Mouse (Mus musculus) lung, embryonic 15.5 days (tissue): Measurements from ENCODE around the gene Slc25a43. TPM values are rescaled to one million over a fixed set of nuclear protein-coding genes. Genes with fewer than 3 reads are reported as not detected.

Experiments used
- ATAC-seq: fragments of 200-750 bp; cut with Nextera tagmentation; 2 replicates; pipeline ENCODE4 v1.8.0; 2017; ENCODE audit warnings: moderate number of reproducible peaks, borderline replicate concordance; ENCODE audit not compliant: low FRiP score, low TSS enrichment; ENCODE audit errors: extremely low read depth
- H3K27ac ChIP-seq: fragments of 300-500 bp; sonication (generic); 2 replicates; pipeline ENCODE4 v1.5.1; 2015; ENCODE audit warnings: moderate library complexity, mild to moderate bottlenecking, inconsistent platforms
- H3K27me3 ChIP-seq: fragments of 300-500 bp; sonication (generic); 2 replicates; pipeline ENCODE4 v1.6.1; 2015; ENCODE audit warnings: inconsistent platforms
- H3K36me3 ChIP-seq: fragments of 300-500 bp; sonication (generic); 2 replicates; pipeline ENCODE4 v1.6.1; 2015; ENCODE audit warnings: inconsistent platforms
- H3K4me1 ChIP-seq: fragments of 300-500 bp; sonication (generic); 2 replicates; pipeline ENCODE4 v1.6.1; 2015; ENCODE audit warnings: inconsistent platforms
- H3K4me2 ChIP-seq: fragments of 300-500 bp; sonication (generic); 2 replicates; pipeline ENCODE4 v1.6.1; 2015; ENCODE audit warnings: inconsistent platforms, mild to moderate bottlenecking, moderate library complexity
- H3K4me3 ChIP-seq: fragments of 300-500 bp; sonication (generic); 2 replicates; pipeline ENCODE4 v1.5.1; 2015; ENCODE audit warnings: mild to moderate bottlenecking, inconsistent platforms
- H3K9ac ChIP-seq: fragments of 300-500 bp; sonication (generic); 2 replicates; pipeline ENCODE4 v1.6.1; 2015; ENCODE audit warnings: inconsistent platforms
- H3K9me3 ChIP-seq: fragments of 300-500 bp; sonication (generic); 2 replicates; pipeline ENCODE4 v1.6.1; 2016; ENCODE audit warnings: inconsistent platforms
- WGBS: fragments of 180-500 bp; shearing (Covaris S2); methylation state at CpG from one replicate; pipeline ENCODE4 v1.1.7; 2015; 5-methylcytosine and 5-hydroxymethylcytosine counted together
- polyA plus RNA-seq: library from polyadenylated mRNA; unstranded; fragments of >200 nt; fragmentation: Nextera tagmentation; extraction: Ambion mirVana; gene quantifications from 2 replicates; pipeline ENCODE4 v1.2.1, GENCODE M21; 2015

Gene Slc25a43
- polyA plus RNA-seq, 1 experiment from 2014 or later: 2.2 TPM

- Histone ChIP-seq H3K4me3 (no peak overlapping the region), H3K27ac (no peak overlapping the region), H3K27me3 (no peaks in the 10 kb centered on the region), H3K4me1 (no peaks in the 10 kb centered on the region), H3K4me2 (no peak overlapping the region), H3K9me3 (no peaks in the 10 kb centered on the region), H3K9ac (no peak overlapping the region), H3K36me3 (no peaks in the 10 kb centered on the region)
- 69% methylated on average over 7 of the region's 7 CpGs for WGBS
- ATAC-seq: no peak
Measured at GRCm38 (mm10) chrX:36757796-36758472, 14.5 kb downstream of the Slc25a43 start.

- no peaks in the 10 kb centered on the region for H3K36me3 ChIP-seq
- H3K4me3 ChIP-seq: no peak overlapping the region
- H3K9ac ChIP-seq: no peak overlapping the region
- H3K9me3 ChIP-seq: no peaks in the 10 kb centered on the region
- no peaks in the 10 kb centered on the region for H3K27me3 ChIP-seq
- no peak for ATAC-seq
- no peak overlapping the region for H3K4me2 ChIP-seq
- no peak overlapping the region for H3K27ac ChIP-seq
- H3K4me1 ChIP-seq: no peaks in the 10 kb centered on the region
- WGBS: 40% methylated on average over 6 of the region's 6 CpGs
Measured at GRCm38 (mm10) chrX:36758566-36758965, 15.1 kb downstream of the Slc25a43 start.

GRCm38 (mm10) chrX:36760946-36761635, 17.6 kb downstream of the Slc25a43 start:
- Histone ChIP-seq H3K4me1 (no peaks in the 10 kb centered on the region), H3K36me3 (no peaks in the 10 kb centered on the region), H3K4me2 (no peak overlapping the region), H3K27me3 (no peaks in the 10 kb centered on the region), H3K9me3 (no peaks in the 10 kb centered on the region), H3K9ac (no peak overlapping the region), H3K4me3 (no peak overlapping the region), H3K27ac (no peak overlapping the region)
- ATAC-seq: no peak
- 60% methylated on average over 6 of the region's 6 CpGs for WGBS

- 81% methylated on average over 5 of the region's 5 CpGs for WGBS
- no peaks in the 10 kb centered on the region for H3K9me3 ChIP-seq
- H3K27me3 ChIP-seq: no peaks in the 10 kb centered on the region
- no peak for ATAC-seq
- no peak overlapping the region for H3K4me2 ChIP-seq
- H3K9ac ChIP-seq: no peak overlapping the region
- H3K4me1 ChIP-seq: no peaks in the 10 kb centered on the region
- H3K27ac ChIP-seq: no peak overlapping the region
- H3K36me3 ChIP-seq: no peaks in the 10 kb centered on the region
- H3K4me3 ChIP-seq: no peak overlapping the region
Measured at GRCm38 (mm10) chrX:36762289-36762688, 18.8 kb downstream of the Slc25a43 start.

- H3K36me3 ChIP-seq: no peaks in the 10 kb centered on the region
- no peak overlapping the region for H3K4me3 ChIP-seq
- no peak overlapping the region for H3K9ac ChIP-seq
- H3K27ac ChIP-seq: no peak overlapping the region
- no peak for ATAC-seq
- no peaks in the 10 kb centered on the region for H3K9me3 ChIP-seq
- WGBS: 50% methylated on average over 4 of the region's 4 CpGs
- no peaks in the 10 kb centered on the region for H3K4me1 ChIP-seq
- no peak overlapping the region for H3K4me2 ChIP-seq
- H3K27me3 ChIP-seq: no peaks in the 10 kb centered on the region
Measured at GRCm38 (mm10) chrX:36762894-36763293, 19.4 kb downstream of the Slc25a43 start.

GRCm38 (mm10) chrX:36763298-36763933, 20.0 kb downstream of the Slc25a43 start:
- no peak overlapping the region for H3K9ac ChIP-seq
- H3K27ac ChIP-seq: no peak overlapping the region
- H3K27me3 ChIP-seq: no peaks in the 10 kb centered on the region
- no peak overlapping the region for H3K4me2 ChIP-seq
- no peak for ATAC-seq
- no peaks in the 10 kb centered on the region for H3K36me3 ChIP-seq
- no peak overlapping the region for H3K4me3 ChIP-seq
- 56% methylated on average over 11 of the region's 11 CpGs for WGBS
- no peaks in the 10 kb centered on the region for H3K9me3 ChIP-seq
- H3K4me1 ChIP-seq: no peaks in the 10 kb centered on the region

GRCm38 (mm10) chrX:36763934-36764317, 20.5 kb downstream of the Slc25a43 start:
- H3K4me2 ChIP-seq: no peak overlapping the region
- no peak overlapping the region for H3K4me3 ChIP-seq
- no peak overlapping the region for H3K9ac ChIP-seq
- H3K27ac ChIP-seq: no peak overlapping the region
- no peaks in the 10 kb centered on the region for H3K9me3 ChIP-seq
- H3K4me1 ChIP-seq: no peaks in the 10 kb centered on the region
- no peak for ATAC-seq
- no peaks in the 10 kb centered on the region for H3K27me3 ChIP-seq
- H3K36me3 ChIP-seq: no peaks in the 10 kb centered on the region
- WGBS: 26% methylated on average over 2 of the region's 2 CpGs

- Histone ChIP-seq H3K27ac (no peak overlapping the region), H3K27me3 (no peaks in the 10 kb centered on the region), H3K4me2 (no peak overlapping the region), H3K4me1 (no peaks in the 10 kb centered on the region), H3K9me3 (no peaks in the 10 kb centered on the region), H3K36me3 (no peaks in the 10 kb centered on the region), H3K9ac (no peak overlapping the region), H3K4me3 (no peak overlapping the region)
- WGBS: 52% methylated on average over 5 of the region's 5 CpGs
- ATAC-seq: no peak
Measured at GRCm38 (mm10) chrX:36767386-36767785, 23.9 kb downstream of the Slc25a43 start.

GRCm38 (mm10) chrX:36772591-36772990, 29.1 kb downstream of the Slc25a43 start:
- Histone ChIP-seq H3K4me1 (no peaks in the 10 kb centered on the region), H3K27ac (no peak overlapping the region), H3K27me3 (no peaks in the 10 kb centered on the region), H3K9ac (no peak overlapping the region), H3K4me3 (no peak overlapping the region), H3K9me3 (no peaks in the 10 kb centered on the region), H3K36me3 (no peaks in the 10 kb centered on the region), H3K4me2 (no peak overlapping the region)
- ATAC-seq: no peak
- 83% methylated on average over 6 of the region's 6 CpGs for WGBS

- ATAC-seq: no peak
- Histone ChIP-seq H3K9ac (no peak overlapping the region), H3K27me3 (no peaks in the 10 kb centered on the region), H3K36me3 (no peaks in the 10 kb centered on the region), H3K27ac (no peak overlapping the region), H3K4me1 (no peaks in the 10 kb centered on the region), H3K4me3 (no peak overlapping the region), H3K9me3 (no peaks in the 10 kb centered on the region), H3K4me2 (no peak overlapping the region)
- WGBS: 95% methylated on average over 5 of the region's 5 CpGs
Measured at GRCm38 (mm10) chrX:36775520-36775919, 32.1 kb downstream of the Slc25a43 start.

- Histone ChIP-seq H3K4me2 (no peak overlapping the region), H3K27ac (no peak overlapping the region), H3K9me3 (no peaks in the 10 kb centered on the region), H3K9ac (no peak overlapping the region), H3K27me3 (no peaks in the 10 kb centered on the region), H3K4me3 (no peak overlapping the region), H3K36me3 (no peaks in the 10 kb centered on the region), H3K4me1 (no peaks in the 10 kb centered on the region)
- ATAC-seq: no peak
- WGBS: 75% methylated on average over 4 of the region's 4 CpGs
Measured at GRCm38 (mm10) chrX:36777694-36778093, 34.2 kb downstream of the Slc25a43 start.

GRCm38 (mm10) chrX:36789360-36789759, 45.9 kb downstream of the Slc25a43 start:
- WGBS: 49% methylated on average over 4 of the region's 4 CpGs
- H3K27me3 ChIP-seq: no peaks in the 10 kb centered on the region
- no peaks in the 10 kb centered on the region for H3K9me3 ChIP-seq
- H3K4me3 ChIP-seq: no peak overlapping the region
- no peak for ATAC-seq
- H3K9ac ChIP-seq: no peak overlapping the region
- H3K4me1 ChIP-seq: no peaks in the 10 kb centered on the region
- no peak overlapping the region for H3K27ac ChIP-seq
- H3K36me3 ChIP-seq: no peaks in the 10 kb centered on the region
- no peak overlapping the region for H3K4me2 ChIP-seq
